Mouse (Mus musculus): Measurements from ENCODE around the gene Phldb2.

The Phldb2 gene

GRCm38 (mm10) chr16:45837541-45838342, 115.7 kb downstream of the Phldb2 start:
- no peak for DNase-seq (ENCODE audit: low spot score)

GRCm38 (mm10) chr16:45832747-45833108, 120.7 kb downstream of the Phldb2 start:
- DNase-seq (ENCODE audit: low spot score) = no peak

- DNase-seq (ENCODE audit: low spot score) = no peak
Measured at GRCm38 (mm10) chr16:45832061-45832746, 121.2 kb downstream of the Phldb2 start.

GRCm38 (mm10) chr16:45831094-45831872, 122.1 kb downstream of the Phldb2 start:
- no peak for DNase-seq (ENCODE audit: low spot score)

- no peak for DNase-seq (ENCODE audit: low spot score)
Measured at GRCm38 (mm10) chr16:45830096-45830866, 123.1 kb downstream of the Phldb2 start.

GRCm38 (mm10) chr16:45825309-45825708, 128.1 kb downstream of the Phldb2 start:
- DNase-seq (ENCODE audit: low spot score) = no peak

- DNase-seq (ENCODE audit: low spot score) = no peak
Measured at GRCm38 (mm10) chr16:45824025-45824424, 129.4 kb downstream of the Phldb2 start.

GRCm38 (mm10) chr16:45819911-45820310, 133.5 kb downstream of the Phldb2 start:
- no peak for DNase-seq (ENCODE audit: low spot score)

GRCm38 (mm10) chr16:45817795-45818194, 135.6 kb downstream of the Phldb2 start:
- no peak for DNase-seq (ENCODE audit: low spot score)

- no peak for DNase-seq (ENCODE audit: low spot score)
Measured at GRCm38 (mm10) chr16:45816670-45817069, 136.7 kb downstream of the Phldb2 start.

GRCm38 (mm10) chr16:45814611-45815010, 138.8 kb downstream of the Phldb2 start:
- DNase-seq (ENCODE audit: low spot score) = no peak

GRCm38 (mm10) chr16:45811788-45812187, 141.6 kb downstream of the Phldb2 start:
- no peak for DNase-seq (ENCODE audit: low spot score)

- DNase-seq (ENCODE audit: low spot score) = no peak
Measured at GRCm38 (mm10) chr16:45810829-45811326, 142.5 kb downstream of the Phldb2 start.

- DNase-seq (ENCODE audit: low spot score) = no peak
Measured at GRCm38 (mm10) chr16:45810155-45810554, 143.2 kb downstream of the Phldb2 start.

GRCm38 (mm10) chr16:45804708-45805107, 148.7 kb downstream of the Phldb2 start:
- no peak for DNase-seq (ENCODE audit: low spot score)

- DNase-seq (ENCODE audit: low spot score) = no peak
Measured at GRCm38 (mm10) chr16:45800406-45800805, 153.0 kb downstream of the Phldb2 start.

GRCm38 (mm10) chr16:45799150-45799549, 154.2 kb downstream of the Phldb2 start:
- no peak for DNase-seq (ENCODE audit: low spot score)

GRCm38 (mm10) chr16:45798591-45798990, 154.8 kb downstream of the Phldb2 start:
- DNase-seq (ENCODE audit: low spot score) = no peak

- no peak for DNase-seq (ENCODE audit: low spot score)
Measured at GRCm38 (mm10) chr16:45796815-45797214, 156.6 kb downstream of the Phldb2 start.

GRCm38 (mm10) chr16:45795188-45795693, 158.2 kb downstream of the Phldb2 start:
- no peak for DNase-seq (ENCODE audit: low spot score)

- no peak for DNase-seq (ENCODE audit: low spot score)
Measured at GRCm38 (mm10) chr16:45792781-45793180, 160.6 kb downstream of the Phldb2 start.
